Mouse (Mus musculus) kidney, adult 18-20 months (tissue): ENCODE data around the gene Scml2.
"Not testable (repeated sequence)": the region's sequence is repeated elsewhere in the genome, so short reads cannot be mapped to it uniquely, and the experiment has no call there.

Experiments
- DNase-seq: peaks from one replicate; pipeline ENCODE4 v3.0.0; 2021

Gene Scml2

GRCm38 (mm10) chrX:161116893-161117292 is at the start of gene Scml2:
Gene Scml2, plus strand, starts transcription at chrX:161117193.
- not testable (repeated sequence) for DNase-seq

GRCm38 (mm10) chrX:161075576-161075975 is 41.4 kb upstream of the Scml2 start:
- not testable (repeated sequence) for DNase-seq

GRCm38 (mm10) chrX:161162314-161163068 is 45.5 kb downstream of the Scml2 start:
- peak; percentile 38 for DNase-seq

GRCm38 (mm10) chrX:161163069-161163416 is 46.0 kb downstream of the Scml2 start:
- DNase-seq: no peak

GRCm38 (mm10) chrX:161287156-161287555 is 170.2 kb downstream of the Scml2 start, which contains the start of gene Gm15262:
Gene Gm15262, plus strand, starts transcription at chrX:161287456.
- DNase-seq: not testable (repeated sequence)
